Mouse (Mus musculus): Measurements from ENCODE around the gene Ogfrl1. TPM values are rescaled to one million over a fixed set of nuclear protein-coding genes. Genes with fewer than 3 reads are reported as not detected.
"Not testable (repeated sequence)": the region's sequence is repeated elsewhere in the genome, so short reads cannot be mapped to it uniquely, and the experiment has no call there.

Ogfrl1 gene
- polyA plus RNA-seq, 1 experiment, result 1.5 TPM

- Histone ChIP-seq H3K9me3 (ENCODE audit: control insufficient read depth, low read length) (no peaks in the 10 kb centered on the region), H3K4me1 (ENCODE audit: control insufficient read depth) (peaks cover 33% of the 10 kb centered on the region), H3K4me3 (replicated peaks) (no peak overlapping the region), H3K27me3 (ENCODE audit: control insufficient read depth) (no peaks in the 10 kb centered on the region), H3K36me3 (ENCODE audit: control insufficient read depth) (no peaks in the 10 kb centered on the region)
- 0 out of 3 replicates have a peak, but pooled peaks have one; percentile 17 for TF ChIP-seq TAL1 (IDR thresholded peaks at IDR 0.05; ENCODE audit: low read length)
- no peak for TF ChIP-seq GATA1 (IDR thresholded peaks at IDR 0.05; ENCODE audit: low read length)
Measured at GRCm38 (mm10) chr1:23402401-23402800, 4.8 kb upstream of the Ogfrl1 start.

GRCm38 (mm10) chr1:23399552-23399951 is 2.0 kb upstream of the Ogfrl1 start:
- TF ChIP-seq TAL1 (IDR thresholded peaks at IDR 0.05; ENCODE audit: low read length), result no peak
- no peak for TF ChIP-seq GATA1 (IDR thresholded peaks at IDR 0.05; ENCODE audit: low read length)
- H3K4me1 ChIP-seq (ENCODE audit: control insufficient read depth), result peaks cover 59% of the 10 kb centered on the region
- H3K27me3 ChIP-seq (ENCODE audit: control insufficient read depth), result no peaks in the 10 kb centered on the region
- no peaks in the 10 kb centered on the region for H3K36me3 ChIP-seq (ENCODE audit: control insufficient read depth)
- H3K4me3 ChIP-seq (replicated peaks), result peak overlapping the region; percentile 14
- no peaks in the 10 kb centered on the region for H3K9me3 ChIP-seq (ENCODE audit: control insufficient read depth, low read length)

- H3K9me3 ChIP-seq (ENCODE audit: control insufficient read depth, low read length); H3K27me3 ChIP-seq (ENCODE audit: control insufficient read depth); H3K36me3 ChIP-seq (ENCODE audit: control insufficient read depth): not testable (repeated sequence)
- peak overlapping the region; percentile 38 for H3K4me3 ChIP-seq (replicated peaks)
- H3K4me1 ChIP-seq (ENCODE audit: control insufficient read depth), result peaks cover 69% of the 10 kb centered on the region
Measured at GRCm38 (mm10) chr1:23394356-23394755, 3.2 kb downstream of the Ogfrl1 start.

- Histone ChIP-seq H3K4me3 (replicated peaks) (no peak overlapping the region), H3K4me1 (ENCODE audit: control insufficient read depth) (peaks cover 52% of the 10 kb centered on the region), H3K27me3 (ENCODE audit: control insufficient read depth) (peaks cover 4% of the 10 kb centered on the region; the same call in 1 of the 2 replicates), H3K9me3 (ENCODE audit: control insufficient read depth, low read length) (no peaks in the 10 kb centered on the region), H3K36me3 (ENCODE audit: control insufficient read depth) (no peaks in the 10 kb centered on the region)
- TF ChIP-seq GATA1 (IDR thresholded peaks at IDR 0.05; ENCODE audit: low read length) (no peak), TAL1 (IDR thresholded peaks at IDR 0.05; ENCODE audit: low read length) (no peak)
Measured at GRCm38 (mm10) chr1:23391744-23392143, 5.8 kb downstream of the Ogfrl1 start.

GRCm38 (mm10) chr1:23384326-23384725 is 13.2 kb downstream of the Ogfrl1 start:
- Histone ChIP-seq H3K27me3 (ENCODE audit: control insufficient read depth) (no peaks in the 10 kb centered on the region), H3K9me3 (ENCODE audit: control insufficient read depth, low read length) (no peaks in the 10 kb centered on the region), H3K4me3 (replicated peaks) (no peak overlapping the region), H3K36me3 (ENCODE audit: control insufficient read depth) (peaks cover 6% of the 10 kb centered on the region), H3K4me1 (ENCODE audit: control insufficient read depth) (peaks cover 49% of the 10 kb centered on the region)
- TF ChIP-seq GATA1 (IDR thresholded peaks at IDR 0.05; ENCODE audit: low read length) (no peak), TAL1 (IDR thresholded peaks at IDR 0.05; ENCODE audit: low read length) (no peak)

GRCm38 (mm10) chr1:23382806-23383653 is 14.5 kb downstream of the Ogfrl1 start:
- Histone ChIP-seq H3K9me3 (ENCODE audit: control insufficient read depth, low read length) (no peaks in the 10 kb centered on the region), H3K27me3 (ENCODE audit: control insufficient read depth) (no peaks in the 10 kb centered on the region), H3K4me3 (replicated peaks) (peak overlapping the region; percentile 94), H3K4me1 (ENCODE audit: control insufficient read depth) (peaks cover 60% of the 10 kb centered on the region), H3K36me3 (ENCODE audit: control insufficient read depth) (peaks cover 18% of the 10 kb centered on the region)
- TF ChIP-seq GATA1 (IDR thresholded peaks at IDR 0.05; ENCODE audit: low read length), result no peak
- TF ChIP-seq TAL1 (IDR thresholded peaks at IDR 0.05; ENCODE audit: low read length), result no peak

- peak overlapping the region; percentile 94 for H3K4me3 ChIP-seq (replicated peaks)
- H3K4me1 ChIP-seq (ENCODE audit: control insufficient read depth), result peaks cover 65% of the 10 kb centered on the region
- H3K9me3 ChIP-seq (ENCODE audit: control insufficient read depth, low read length), result no peaks in the 10 kb centered on the region
- TF ChIP-seq GATA1 (IDR thresholded peaks at IDR 0.05; ENCODE audit: low read length) (no peak), TAL1 (IDR thresholded peaks at IDR 0.05; ENCODE audit: low read length) (no peak)
- no peaks in the 10 kb centered on the region for H3K27me3 ChIP-seq (ENCODE audit: control insufficient read depth)
- H3K36me3 ChIP-seq (ENCODE audit: control insufficient read depth), result peaks cover 24% of the 10 kb centered on the region
Measured at GRCm38 (mm10) chr1:23382461-23382805, 15.1 kb downstream of the Ogfrl1 start.

GRCm38 (mm10) chr1:23382037-23382436 is 15.5 kb downstream of the Ogfrl1 start:
- Histone ChIP-seq H3K4me1 (ENCODE audit: control insufficient read depth) (peaks cover 65% of the 10 kb centered on the region), H3K9me3 (ENCODE audit: control insufficient read depth, low read length) (no peaks in the 10 kb centered on the region), H3K4me3 (replicated peaks) (peak overlapping the region; percentile 94), H3K36me3 (ENCODE audit: control insufficient read depth) (peaks cover 28% of the 10 kb centered on the region), H3K27me3 (ENCODE audit: control insufficient read depth) (no peaks in the 10 kb centered on the region)
- no peak for TF ChIP-seq GATA1 (IDR thresholded peaks at IDR 0.05; ENCODE audit: low read length)
- TF ChIP-seq TAL1 (IDR thresholded peaks at IDR 0.05; ENCODE audit: low read length), result no peak

- peaks cover 48% of the 10 kb centered on the region for H3K36me3 ChIP-seq (ENCODE audit: control insufficient read depth)
- no peaks in the 10 kb centered on the region for H3K27me3 ChIP-seq (ENCODE audit: control insufficient read depth)
- TF ChIP-seq GATA1 (IDR thresholded peaks at IDR 0.05; ENCODE audit: low read length) (no peak), TAL1 (IDR thresholded peaks at IDR 0.05; ENCODE audit: low read length) (no peak)
- peaks cover 68% of the 10 kb centered on the region for H3K4me1 ChIP-seq (ENCODE audit: control insufficient read depth)
- peak overlapping the region; percentile 29 for H3K4me3 ChIP-seq (replicated peaks)
- no peaks in the 10 kb centered on the region for H3K9me3 ChIP-seq (ENCODE audit: control insufficient read depth, low read length)
Measured at GRCm38 (mm10) chr1:23379911-23380740, 17.4 kb downstream of the Ogfrl1 start.
